Mouse (Mus musculus) neural tube, embryonic 15.5 days (tissue): ENCODE measurements around the gene Slc17a3. TPM values are rescaled to one million over a fixed set of nuclear protein-coding genes. Genes with fewer than 3 reads are reported as not detected.

Source experiments
- ATAC-seq: fragments of 200-750 bp; cut with Nextera tagmentation; 2 replicates; pipeline ENCODE4 v1.8.0; 2017; ENCODE audit warnings: mild to moderate bottlenecking, moderate TSS enrichment, moderate library complexity; ENCODE audit not compliant: low FRiP score
- H3K27ac ChIP-seq: fragments of 300-500 bp; sonication (generic); replicated peaks from 2 replicates; pipeline ENCODE4 v1.5.1; 2015; ENCODE audit warnings: mild to moderate bottlenecking, inconsistent platforms
- H3K27me3 ChIP-seq: fragments of 300-500 bp; sonication (generic); replicated peaks from 2 replicates; pipeline ENCODE4 v1.6.1; 2015; ENCODE audit warnings: inconsistent platforms
- H3K36me3 ChIP-seq: fragments of 300-500 bp; sonication (generic); 2 replicates; pipeline ENCODE4 v1.6.1; 2015; ENCODE audit warnings: inconsistent platforms
- H3K4me1 ChIP-seq: fragments of 300-500 bp; sonication (generic); 2 replicates; pipeline ENCODE4 v1.6.1; 2015; ENCODE audit warnings: inconsistent platforms
- H3K4me2 ChIP-seq: fragments of 300-500 bp; sonication (generic); 2 replicates; pipeline ENCODE4 v1.6.1; 2015; ENCODE audit warnings: inconsistent platforms, mild to moderate bottlenecking, moderate library complexity
- H3K4me3 ChIP-seq: fragments of 300-500 bp; sonication (generic); replicated peaks from 2 replicates; pipeline ENCODE4 v1.5.1; 2015; ENCODE audit warnings: mild to moderate bottlenecking, inconsistent platforms
- H3K9ac ChIP-seq: fragments of 300-500 bp; sonication (generic); replicated peaks from 2 replicates; pipeline ENCODE4 v1.6.1; 2015; ENCODE audit warnings: mild to moderate bottlenecking, inconsistent platforms
- H3K9me3 ChIP-seq: fragments of 300-500 bp; sonication (generic); replicated peaks from 2 replicates; pipeline ENCODE4 v1.6.1; 2016; ENCODE audit warnings: inconsistent platforms
- WGBS: fragments of 180-500 bp; shearing (Covaris S2); methylation state at CpG from one replicate; pipeline ENCODE4 v1.1.7; 2015; ENCODE audit warnings: mixed read lengths; 5-methylcytosine and 5-hydroxymethylcytosine counted together
- polyA plus RNA-seq: library from polyadenylated mRNA; unstranded; fragments of >200 nt; fragmentation: Nextera tagmentation; extraction: Ambion mirVana; gene quantifications from 2 replicates; pipeline ENCODE4 v1.2.1, GENCODE M21; 2015

Slc17a3 gene
- polyA plus RNA-seq, 1 experiment from 2014 or later, result 0.08 TPM

DNA sequence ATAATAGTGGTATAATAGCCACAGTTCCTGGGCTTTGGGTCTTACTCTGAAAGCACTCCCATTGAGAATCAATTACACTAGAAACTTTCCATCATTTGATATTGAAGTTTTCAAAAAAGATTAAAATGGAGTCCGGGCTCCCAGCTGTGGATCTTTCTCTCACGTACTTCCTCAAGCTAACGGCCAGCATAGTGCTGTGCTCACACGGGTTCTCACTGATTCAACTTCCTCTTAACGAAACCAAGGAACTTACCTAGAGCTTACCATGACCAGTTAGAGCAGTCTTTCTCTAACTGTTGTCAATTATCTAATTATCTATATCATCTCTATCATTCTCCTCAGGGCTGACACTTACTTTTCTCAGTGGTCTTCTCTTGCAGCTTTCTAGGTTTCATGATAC, 40.4 kb downstream of the Slc17a3 start:
- Histone ChIP-seq H3K27me3 (no peaks in the 10 kb centered on the region), H3K4me1 (no peaks in the 10 kb centered on the region), H3K36me3 (no peaks in the 10 kb centered on the region), H3K9me3 (no peaks in the 10 kb centered on the region), H3K27ac (no peak overlapping the region), H3K9ac (no peak overlapping the region), H3K4me2 (no peak overlapping the region), H3K4me3 (no peak overlapping the region)
- no peak for ATAC-seq
- WGBS, result 88% methylated on average over 5 of the region's 5 CpGs

DNA sequence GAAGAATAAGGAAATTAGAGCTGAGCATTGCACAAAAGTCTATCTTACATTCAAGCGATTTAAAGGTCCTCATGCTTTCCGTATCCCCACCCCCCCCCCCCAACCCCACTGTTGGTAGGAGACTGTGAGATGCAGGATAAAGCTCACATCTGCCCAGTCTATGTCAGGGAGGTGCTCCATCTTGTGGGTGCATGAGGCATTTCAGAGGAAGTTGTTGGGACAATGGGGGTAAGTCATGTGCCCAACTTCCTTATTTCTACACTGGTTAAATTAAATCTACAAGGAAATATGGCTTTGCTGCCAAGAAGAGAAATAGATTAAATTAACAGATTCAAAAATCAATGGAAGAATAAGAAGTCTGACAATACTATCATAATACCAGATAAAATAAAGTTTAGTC, 46.3 kb downstream of the Slc17a3 start:
- H3K4me3 ChIP-seq, result no peak overlapping the region
- no peak for ATAC-seq
- no peak overlapping the region for H3K9ac ChIP-seq
- H3K36me3 ChIP-seq, result no peaks in the 10 kb centered on the region
- 42% methylated on average over 2 of the region's 2 CpGs for WGBS
- H3K9me3 ChIP-seq, result no peaks in the 10 kb centered on the region
- no peaks in the 10 kb centered on the region for H3K4me1 ChIP-seq
- no peaks in the 10 kb centered on the region for H3K27me3 ChIP-seq
- no peak overlapping the region for H3K27ac ChIP-seq
- H3K4me2 ChIP-seq, result no peak overlapping the region

DNA sequence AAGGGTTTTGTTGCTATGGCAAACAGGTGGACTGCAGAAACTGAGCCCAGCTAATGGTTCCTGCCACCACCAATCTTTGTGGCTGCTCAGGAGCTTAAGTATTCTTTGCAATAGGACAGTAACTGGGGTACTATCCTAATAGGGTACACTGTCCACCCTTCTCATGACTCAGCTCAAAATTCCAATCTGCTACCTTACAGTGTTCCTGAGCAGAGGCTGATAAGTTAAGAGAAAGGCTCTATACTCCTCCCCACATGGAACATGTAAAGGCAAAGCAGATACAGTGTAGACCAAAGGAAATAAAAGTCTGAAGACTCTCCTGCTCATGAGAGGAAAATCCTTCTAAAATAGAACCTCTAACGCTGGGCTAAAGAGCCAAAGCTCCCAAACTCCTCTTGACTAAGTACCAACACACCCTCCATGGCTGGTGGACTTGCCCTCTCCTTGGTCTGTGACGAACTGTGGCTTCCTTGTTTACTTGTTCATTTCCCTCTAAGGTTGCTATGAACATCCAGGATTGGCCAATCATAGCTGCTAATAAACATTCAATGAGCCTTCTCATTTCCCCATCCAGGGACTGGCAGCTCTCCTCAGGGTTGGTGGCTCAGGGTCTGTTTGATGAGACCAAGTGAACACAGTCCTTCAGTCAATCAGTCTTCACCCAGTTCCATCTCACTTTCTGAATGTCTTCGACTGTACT, 47.9 kb downstream of the Slc17a3 start:
- no peak overlapping the region for H3K9ac ChIP-seq
- H3K27ac ChIP-seq, result no peak overlapping the region
- 84% methylated on average over 3 of the region's 3 CpGs for WGBS
- no peak overlapping the region for H3K4me3 ChIP-seq
- no peaks in the 10 kb centered on the region for H3K4me1 ChIP-seq
- H3K4me2 ChIP-seq, result no peak overlapping the region
- H3K36me3 ChIP-seq, result no peaks in the 10 kb centered on the region
- ATAC-seq, result no peak
- H3K27me3 ChIP-seq, result no peaks in the 10 kb centered on the region
- no peaks in the 10 kb centered on the region for H3K9me3 ChIP-seq

DNA sequence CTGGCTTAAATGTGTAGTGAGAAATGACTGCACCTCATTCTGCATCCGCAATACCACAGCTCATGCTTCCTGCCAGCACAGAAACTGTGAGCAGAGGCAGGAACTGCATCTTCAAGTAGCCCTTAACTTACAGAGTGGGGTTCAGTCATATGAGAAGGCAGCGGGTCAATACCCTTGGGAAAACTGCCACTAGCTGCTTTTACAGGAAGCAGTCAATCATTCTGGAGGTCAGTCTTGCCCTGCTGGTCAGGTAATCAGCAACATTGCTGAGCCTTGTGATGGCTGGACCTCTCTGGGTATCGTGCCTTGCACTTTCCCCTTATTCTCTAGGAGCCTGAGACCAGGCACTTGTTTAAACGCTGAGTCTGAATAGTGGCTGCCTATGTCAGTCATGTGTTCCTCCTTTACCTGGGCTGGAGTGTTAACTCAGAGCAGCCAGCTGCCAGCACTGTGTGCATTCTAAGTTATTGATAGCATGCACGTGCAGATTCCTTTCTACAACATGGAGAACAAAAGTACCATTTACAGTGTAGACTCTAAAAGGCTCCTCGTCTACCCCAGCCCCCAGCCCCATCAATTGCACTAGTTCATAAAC, 49.9 kb downstream of the Slc17a3 start:
- ATAC-seq, result no peak
- WGBS, result 70% methylated on average over 6 of the region's 6 CpGs
- H3K36me3 ChIP-seq, result no peaks in the 10 kb centered on the region

DNA sequence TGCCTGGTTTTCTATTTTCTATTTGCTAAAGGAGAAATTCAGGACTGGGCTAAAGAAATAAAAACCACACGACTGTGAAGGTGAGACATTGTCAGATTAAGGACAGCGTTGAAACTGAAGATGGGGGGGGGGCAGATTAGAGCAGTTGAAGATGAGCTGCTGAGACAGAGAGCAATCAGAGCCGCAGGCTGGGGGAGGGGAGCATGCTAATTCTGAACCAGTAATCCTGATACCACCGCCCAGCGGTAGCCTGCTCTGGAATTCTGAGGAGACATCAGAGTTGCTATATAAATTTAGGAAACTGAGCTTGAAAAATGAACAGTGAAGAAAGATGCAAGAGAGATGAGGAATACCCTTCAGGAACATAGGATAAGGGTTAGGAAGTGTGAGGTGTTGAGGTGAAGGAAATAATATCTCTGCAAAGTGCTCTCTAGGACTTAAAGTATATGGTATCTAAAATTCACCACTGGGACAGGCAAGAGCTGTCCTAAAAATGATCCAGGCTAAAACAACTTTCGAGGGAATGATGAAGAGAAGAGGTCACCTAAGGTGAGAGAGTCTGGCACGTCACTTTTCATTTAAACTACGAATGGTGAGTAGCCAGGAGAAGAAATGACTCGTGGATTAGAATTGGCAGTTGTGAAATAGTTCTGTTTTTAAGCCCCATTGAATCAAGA, 53.5 kb downstream of the Slc17a3 start:
- Histone ChIP-seq H3K9ac (no peak overlapping the region), H3K4me1 (no peaks in the 10 kb centered on the region), H3K27ac (no peak overlapping the region), H3K27me3 (no peaks in the 10 kb centered on the region), H3K4me2 (no peak overlapping the region), H3K4me3 (no peak overlapping the region), H3K9me3 (no peaks in the 10 kb centered on the region), H3K36me3 (no peaks in the 10 kb centered on the region)
- WGBS, result 22% methylated on average over 9 of the region's 9 CpGs
- ATAC-seq, result no peak

More for the DNA sequence above, 49.9 kb downstream of the Slc17a3 start:
- H3K4me2 ChIP-seq, result no peak overlapping the region
- H3K27me3 ChIP-seq, result no peaks in the 10 kb centered on the region
- no peaks in the 10 kb centered on the region for H3K4me1 ChIP-seq
- no peak overlapping the region for H3K4me3 ChIP-seq
- no peak overlapping the region for H3K27ac ChIP-seq
- H3K9me3 ChIP-seq, result no peaks in the 10 kb centered on the region
- H3K9ac ChIP-seq, result no peak overlapping the region

DNA sequence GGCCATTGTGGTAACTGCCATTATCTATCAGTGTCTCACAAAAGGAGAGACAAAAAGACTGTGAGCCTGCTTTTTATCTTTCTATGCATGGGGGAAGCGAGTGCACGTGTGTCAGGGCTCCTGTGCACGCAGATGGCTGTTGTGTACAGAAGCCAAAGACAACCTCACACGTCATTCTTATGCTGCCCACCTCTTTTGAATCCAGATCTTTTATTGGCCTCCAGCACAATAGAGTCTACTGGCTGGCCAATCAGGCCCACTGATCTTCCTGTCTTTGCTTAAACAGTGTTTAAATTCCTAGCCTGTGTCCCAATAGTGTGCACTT, 54.0 kb downstream of the Slc17a3 start:
- Histone ChIP-seq H3K4me2 (no peak overlapping the region), H3K9me3 (no peaks in the 10 kb centered on the region), H3K9ac (no peak overlapping the region), H3K27me3 (no peaks in the 10 kb centered on the region), H3K4me1 (no peaks in the 10 kb centered on the region), H3K4me3 (no peak overlapping the region), H3K36me3 (no peaks in the 10 kb centered on the region), H3K27ac (no peak overlapping the region)
- WGBS, result 12% methylated on average over 4 of the region's 4 CpGs
- no peak for ATAC-seq

DNA sequence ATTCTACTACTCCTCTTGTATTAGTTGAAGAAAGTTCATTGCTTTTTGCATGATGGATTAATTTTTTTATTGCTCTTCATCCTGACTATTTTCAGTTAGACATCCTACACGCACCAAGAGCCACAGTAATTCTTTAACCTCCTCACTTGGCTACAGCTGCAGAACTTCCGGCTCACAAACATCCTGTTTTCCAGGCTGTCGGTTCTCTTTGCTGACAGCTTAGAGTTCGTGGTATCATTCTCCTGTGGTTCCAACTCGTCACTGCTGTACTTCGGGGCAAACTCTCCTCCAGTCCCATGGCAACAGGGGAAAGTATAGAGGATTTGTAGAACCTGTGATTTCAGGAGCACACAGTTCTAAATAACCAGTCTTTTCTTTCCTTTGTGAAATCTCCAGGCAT, 59.0 kb downstream of the Slc17a3 start:
- no peak overlapping the region for H3K4me2 ChIP-seq
- WGBS, result 65% methylated on average over 6 of the region's 6 CpGs
- H3K4me3 ChIP-seq, result no peak overlapping the region
- H3K9ac ChIP-seq, result no peak overlapping the region
- no peaks in the 10 kb centered on the region for H3K27me3 ChIP-seq
- H3K9me3 ChIP-seq, result no peaks in the 10 kb centered on the region
- ATAC-seq, result no peak
- H3K4me1 ChIP-seq, result no peaks in the 10 kb centered on the region
- no peak overlapping the region for H3K27ac ChIP-seq
- H3K36me3 ChIP-seq, result no peaks in the 10 kb centered on the region

DNA sequence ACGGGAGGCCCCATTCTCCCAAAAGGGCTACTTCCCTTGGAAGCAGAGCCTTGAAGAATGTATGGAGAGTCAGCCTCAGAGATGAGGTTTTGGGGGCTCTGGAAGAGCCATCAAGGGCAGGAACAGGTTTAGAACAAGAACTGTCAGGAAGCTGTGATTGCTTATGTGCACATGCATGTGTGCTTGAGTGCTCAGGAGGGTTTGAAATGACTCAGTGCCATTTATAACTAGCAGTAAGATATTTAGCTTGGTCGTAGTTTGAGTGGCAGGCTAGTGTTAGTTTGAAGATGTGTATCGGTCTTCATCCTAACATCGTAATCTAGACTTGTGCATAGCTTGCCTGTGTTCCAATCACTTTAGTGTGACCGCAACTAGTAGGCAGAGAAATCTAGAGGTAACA, 67.7 kb downstream of the Slc17a3 start:
- ATAC-seq, result no peak
- Histone ChIP-seq H3K9me3 (no peaks in the 10 kb centered on the region), H3K9ac (no peak overlapping the region), H3K4me3 (no peak overlapping the region), H3K4me1 (no peaks in the 10 kb centered on the region), H3K27ac (no peak overlapping the region), H3K27me3 (no peaks in the 10 kb centered on the region), H3K4me2 (no peak overlapping the region), H3K36me3 (no peaks in the 10 kb centered on the region)
- 94% methylated on average over 5 of the region's 5 CpGs for WGBS

DNA sequence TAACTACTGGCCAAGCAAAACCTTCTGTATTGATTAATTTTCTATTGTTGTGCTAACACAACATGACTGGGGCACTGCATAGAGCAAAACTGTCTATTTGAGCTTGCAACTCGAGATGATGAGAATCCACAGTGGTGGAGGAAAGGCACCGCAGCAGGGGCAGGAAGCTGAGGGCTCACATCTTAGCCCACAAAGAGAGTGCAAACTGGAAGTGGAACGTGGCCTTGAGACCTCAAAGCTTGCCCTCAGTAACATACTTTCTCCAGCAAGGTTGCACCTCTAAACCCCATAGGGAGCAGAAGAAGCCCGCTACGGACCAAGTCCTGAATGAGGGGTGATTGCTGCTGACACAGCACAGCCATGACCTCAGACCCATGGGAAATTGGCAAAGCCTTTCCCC, 70.9 kb downstream of the Slc17a3 start:
- H3K27me3 ChIP-seq, result no peaks in the 10 kb centered on the region
- H3K9ac ChIP-seq, result no peak overlapping the region
- H3K36me3 ChIP-seq, result no peaks in the 10 kb centered on the region
- no peaks in the 10 kb centered on the region for H3K9me3 ChIP-seq
- H3K4me3 ChIP-seq, result no peak overlapping the region
- H3K4me2 ChIP-seq, result no peak overlapping the region
- no peaks in the 10 kb centered on the region for H3K4me1 ChIP-seq
- no peak overlapping the region for H3K27ac ChIP-seq
- no peak for ATAC-seq
- WGBS, result 87% methylated on average over 5 of the region's 5 CpGs

Other genes starting within 250 kb of the Slc17a3 start
- 1.7 and 2.0 TPM in 2 replicates for gene Hist1h2be, start 218.3 kb upstream of the Slc17a3 start, polyA plus RNA-seq
- 4.3 and 7.0 TPM in 2 replicates for gene Hist1h1e, start 216.9 kb upstream of the Slc17a3 start, polyA plus RNA-seq
- gene Hist1h2ac, start 155.5 kb upstream of the Slc17a3 start, polyA plus RNA-seq, result 0.26 and 0.54 TPM in 2 replicates
- gene Hist1h2bc, start 155.2 kb upstream of the Slc17a3 start, polyA plus RNA-seq, result 18.4 and 26.8 TPM in 2 replicates
- not detected in 2 replicates for gene Hist1h1t, start 143.6 kb upstream of the Slc17a3 start, polyA plus RNA-seq
- gene Hist1h4c, start 141.0 kb upstream of the Slc17a3 start, polyA plus RNA-seq, result 2.7 and 2.8 TPM in 2 replicates
- 3.7 and 4.6 TPM in 2 replicates for gene Hfe, start 128.6 kb upstream of the Slc17a3 start, polyA plus RNA-seq
- gene Hist1h1c, start 100.6 kb upstream of the Slc17a3 start, polyA plus RNA-seq, result 7.4 and 13.8 TPM in 2 replicates
- 0.78 and 2.4 TPM in 2 replicates for gene Hist1h3c, start 93.8 kb upstream of the Slc17a3 start, polyA plus RNA-seq
- gene Hist1h2bb, start 92.7 kb upstream of the Slc17a3 start, polyA plus RNA-seq, result 0.83 TPM in 1 of 2 replicates, not detected in the other
- 3.0 and 12.1 TPM in 2 replicates for gene Hist1h2ab, start 88.3 kb upstream of the Slc17a3 start, polyA plus RNA-seq
- 1.2 and 2.0 TPM in 2 replicates for gene Hist1h3b, start 87.2 kb upstream of the Slc17a3 start, polyA plus RNA-seq
- 1.0 and 2.6 TPM in 2 replicates for gene Hist1h4b, start 82.4 kb upstream of the Slc17a3 start, polyA plus RNA-seq
- gene Hist1h4a, start 78.2 kb upstream of the Slc17a3 start, polyA plus RNA-seq, result not detected in 2 replicates
- gene Hist1h3a, start 77.0 kb upstream of the Slc17a3 start, polyA plus RNA-seq, result 1.4 and 2.3 TPM in 2 replicates
- gene Hist1h1a, start 75.8 kb upstream of the Slc17a3 start, polyA plus RNA-seq, result 0.44 and 0.60 TPM in 2 replicates
- gene Trim38, start 69.5 kb upstream of the Slc17a3 start, polyA plus RNA-seq, result 0.09 TPM in 1 of 2 replicates, not detected in the other
- not detected in 2 replicates for gene Slc17a2, start 32.4 kb upstream of the Slc17a3 start, polyA plus RNA-seq
- not detected in 2 replicates for gene Slc17a1, start 28.3 kb downstream of the Slc17a3 start, polyA plus RNA-seq
- 0.15 and 1.1 TPM in 2 replicates for gene Slc17a4, start 75.6 kb downstream of the Slc17a3 start, polyA plus RNA-seq
- gene Hist1h2ba, start 94.7 kb downstream of the Slc17a3 start, polyA plus RNA-seq, result not detected in 2 replicates
- not detected in 2 replicates for gene Hist1h2aa, start 95.0 kb downstream of the Slc17a3 start, polyA plus RNA-seq
- 0.77 and 1.3 TPM in 2 replicates for gene Scgn, start 151.8 kb downstream of the Slc17a3 start, polyA plus RNA-seq